Mouse (Mus musculus): ENCODE data around the gene Fcer1g. TPM values are rescaled to one million over a fixed set of nuclear protein-coding genes. Genes with fewer than 3 reads are reported as not detected.

Fcer1g gene
- polyA plus RNA-seq, 1 experiment from 2014 or later: 19.9 TPM

DNA sequence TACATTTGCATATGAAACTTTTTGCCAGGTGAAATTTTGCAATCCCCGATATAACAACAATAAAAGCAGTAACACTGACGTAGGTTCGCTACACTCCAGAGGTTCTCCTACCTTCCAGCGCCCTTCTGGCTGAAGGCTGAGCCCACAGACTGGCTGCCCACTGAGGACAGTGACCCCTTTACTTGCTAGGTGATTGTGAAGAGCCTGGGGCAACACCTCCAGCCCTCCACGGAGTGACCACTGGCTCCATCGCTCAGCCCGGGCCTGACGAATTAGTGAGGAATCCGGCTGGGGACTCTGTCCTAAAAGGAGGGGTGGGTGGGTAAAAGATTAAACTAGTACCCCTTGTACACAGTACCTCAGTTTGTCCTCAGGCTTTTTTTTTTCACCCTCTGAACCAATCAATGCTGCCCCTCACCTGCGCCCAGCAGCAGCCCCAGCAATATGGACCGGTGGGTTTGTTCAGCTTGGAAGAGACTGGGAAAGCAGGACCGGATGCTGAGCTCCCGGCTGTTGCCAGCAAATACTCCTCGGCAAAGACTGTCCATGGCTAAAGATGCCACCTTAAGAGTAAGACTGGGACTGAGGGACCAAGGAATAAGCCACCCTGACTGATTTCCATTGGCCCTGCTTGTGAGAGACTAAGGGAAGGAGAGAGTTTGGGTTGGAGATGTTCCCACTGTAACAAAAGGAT, 45.0 kb upstream of the Fcer1g start:
- Histone ChIP-seq H3K4me2 (ENCODE audit: low read depth, low read length) (no peak overlapping the region), H3K9me3 (replicated peaks; ENCODE audit: control insufficient read depth, low read length) (no peaks in the 10 kb centered on the region), H3K9ac (replicated peaks; ENCODE audit: low read length) (peak overlapping the region; percentile 9; the same call in 1 of the 2 replicates), H3K36me3 (replicated peaks; ENCODE audit: control insufficient read depth, insufficient read depth, low read depth, low read length) (peaks cover 6% of the 10 kb centered on the region), H3K4me1 (ENCODE audit: control insufficient read depth, insufficient read depth, low read length) (peaks cover 6% of the 10 kb centered on the region; the same call in 1 of the 2 replicates), H3K27me3 (ENCODE audit: control insufficient read depth, insufficient read depth, low read length) (no peaks in the 10 kb centered on the region), H3K4me3 (ENCODE audit: low read depth, low read length) (no peak overlapping the region), H3K27ac (replicated peaks; ENCODE audit: low read depth, low read length) (no peak overlapping the region)
- DNase-seq (ENCODE audit: low spot score): no peak
- WGBS: 84% methylated on average over 14 of the region's 14 CpGs
- no peak for ATAC-seq (replicated peaks; ENCODE audit: insufficient number of reproducible peaks, low FRiP score, low TSS enrichment, low read depth)

DNA sequence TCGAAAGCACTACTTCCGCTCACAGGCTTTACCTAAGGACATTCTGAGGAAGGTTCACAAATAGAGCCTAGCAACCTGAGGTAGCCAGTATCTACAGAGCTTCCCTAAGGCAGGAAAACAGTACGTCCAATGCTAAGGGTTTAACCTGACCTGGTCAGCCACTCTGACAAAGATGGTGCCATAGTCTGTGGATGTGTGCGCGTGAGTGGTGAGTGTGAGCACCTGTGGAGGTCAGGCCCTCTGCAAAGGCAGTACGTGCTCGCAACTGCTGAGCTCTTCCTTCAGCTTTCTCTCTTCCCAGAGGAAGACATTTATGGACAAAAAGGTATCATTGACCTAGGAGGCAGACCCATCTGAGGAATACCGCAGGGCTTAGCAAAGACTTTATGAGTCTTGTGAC, 44.3 kb upstream of the Fcer1g start:
- no peak overlapping the region for H3K4me2 ChIP-seq (ENCODE audit: low read depth, low read length)
- H3K4me3 ChIP-seq (ENCODE audit: low read depth, low read length): no peak overlapping the region
- ATAC-seq (replicated peaks; ENCODE audit: insufficient number of reproducible peaks, low FRiP score, low TSS enrichment, low read depth) (no peak), DNase-seq (ENCODE audit: low spot score) (no peak)
- no peak overlapping the region for H3K27ac ChIP-seq (replicated peaks; ENCODE audit: low read depth, low read length)
- no peaks in the 10 kb centered on the region for H3K27me3 ChIP-seq (ENCODE audit: control insufficient read depth, insufficient read depth, low read length)
- H3K4me1 ChIP-seq (ENCODE audit: control insufficient read depth, insufficient read depth, low read length): peaks cover 6% of the 10 kb centered on the region; the same call in 1 of the 2 replicates
- 94% methylated on average over 8 of the region's 8 CpGs for WGBS
- H3K9me3 ChIP-seq (replicated peaks; ENCODE audit: control insufficient read depth, low read length): no peaks in the 10 kb centered on the region
- peaks cover 6% of the 10 kb centered on the region for H3K36me3 ChIP-seq (replicated peaks; ENCODE audit: control insufficient read depth, insufficient read depth, low read depth, low read length)
- no peak overlapping the region for H3K9ac ChIP-seq (replicated peaks; ENCODE audit: low read length)

DNA sequence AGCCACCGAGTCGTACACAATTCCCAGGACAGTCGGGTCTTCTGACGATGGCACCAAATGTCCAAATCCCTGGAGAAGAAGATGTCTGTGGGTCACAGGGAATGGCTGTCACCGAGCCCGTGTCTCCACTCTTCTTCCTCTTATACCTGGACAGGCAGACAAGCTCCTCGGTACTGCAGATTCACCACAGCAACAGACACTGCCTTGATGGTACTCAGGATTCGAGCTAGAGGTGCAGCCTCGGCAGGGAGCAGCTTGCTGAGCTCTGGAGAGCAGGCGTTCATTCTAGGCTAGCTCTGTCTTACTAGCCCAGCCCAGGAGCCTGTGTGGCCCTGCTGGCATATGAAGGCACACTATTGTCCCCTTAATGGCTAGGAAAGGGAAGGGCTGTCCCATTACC, 43.6 kb upstream of the Fcer1g start:
- no peaks in the 10 kb centered on the region for H3K27me3 ChIP-seq (ENCODE audit: control insufficient read depth, insufficient read depth, low read length)
- H3K27ac ChIP-seq (replicated peaks; ENCODE audit: low read depth, low read length): no peak overlapping the region
- peaks cover 8% of the 10 kb centered on the region for H3K36me3 ChIP-seq (replicated peaks; ENCODE audit: control insufficient read depth, insufficient read depth, low read depth, low read length)
- no peak overlapping the region for H3K9ac ChIP-seq (replicated peaks; ENCODE audit: low read length)
- H3K4me2 ChIP-seq (ENCODE audit: low read depth, low read length): no peak overlapping the region
- WGBS: 84% methylated on average over 10 of the region's 10 CpGs
- H3K4me1 ChIP-seq (ENCODE audit: control insufficient read depth, insufficient read depth, low read length): peaks cover 6% of the 10 kb centered on the region; the same call in 1 of the 2 replicates
- no peaks in the 10 kb centered on the region for H3K9me3 ChIP-seq (replicated peaks; ENCODE audit: control insufficient read depth, low read length)
- DNase-seq (ENCODE audit: low spot score) (no peak), ATAC-seq (replicated peaks; ENCODE audit: insufficient number of reproducible peaks, low FRiP score, low TSS enrichment, low read depth) (no peak)
- H3K4me3 ChIP-seq (ENCODE audit: low read depth, low read length): no peak overlapping the region

DNA sequence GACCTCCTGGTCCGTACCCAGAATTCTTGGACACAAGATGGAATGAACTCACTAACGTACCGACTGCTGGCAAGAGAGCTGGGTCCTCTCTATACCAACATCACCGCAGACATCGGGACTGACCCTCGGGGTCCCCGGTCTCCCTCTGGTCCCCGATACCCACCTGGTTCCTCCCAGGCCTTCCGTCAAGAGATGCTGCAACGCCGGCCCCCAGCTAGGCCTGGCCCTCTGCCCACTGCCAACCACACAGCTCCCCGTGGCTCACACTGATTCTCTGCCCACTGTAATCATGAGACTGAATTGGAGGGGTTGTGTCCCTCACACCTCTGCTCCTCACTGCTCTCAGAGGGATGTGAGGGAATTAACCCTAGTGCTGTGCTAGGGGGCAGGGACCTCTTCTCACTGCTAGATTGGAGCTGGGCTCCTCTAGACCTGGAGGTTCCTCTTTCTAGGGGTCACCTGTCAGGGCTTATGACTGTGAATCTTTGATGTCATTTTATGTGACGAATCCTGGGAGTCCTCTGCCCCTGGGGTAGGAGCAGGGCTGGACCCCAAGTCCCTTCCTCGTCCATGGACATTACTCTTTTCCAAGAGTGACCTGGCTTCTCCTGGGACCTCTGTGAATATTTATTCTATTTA, 42.1 kb upstream of the Fcer1g start:
- H3K4me3 ChIP-seq (ENCODE audit: low read depth, low read length): no peak overlapping the region
- no peaks in the 10 kb centered on the region for H3K9me3 ChIP-seq (replicated peaks; ENCODE audit: control insufficient read depth, low read length)
- no peak overlapping the region for H3K9ac ChIP-seq (replicated peaks; ENCODE audit: low read length)
- ATAC-seq (replicated peaks; ENCODE audit: insufficient number of reproducible peaks, low FRiP score, low TSS enrichment, low read depth) (no peak), DNase-seq (ENCODE audit: low spot score) (no peak)
- H3K27me3 ChIP-seq (ENCODE audit: control insufficient read depth, insufficient read depth, low read length): no peaks in the 10 kb centered on the region
- 93% methylated on average over 14 of the region's 14 CpGs for WGBS
- H3K36me3 ChIP-seq (replicated peaks; ENCODE audit: control insufficient read depth, insufficient read depth, low read depth, low read length): peaks cover 10% of the 10 kb centered on the region
- H3K27ac ChIP-seq (replicated peaks; ENCODE audit: low read depth, low read length): no peak overlapping the region
- H3K4me1 ChIP-seq (ENCODE audit: control insufficient read depth, insufficient read depth, low read length): peaks cover 7% of the 10 kb centered on the region
- H3K4me2 ChIP-seq (ENCODE audit: low read depth, low read length): no peak overlapping the region

DNA sequence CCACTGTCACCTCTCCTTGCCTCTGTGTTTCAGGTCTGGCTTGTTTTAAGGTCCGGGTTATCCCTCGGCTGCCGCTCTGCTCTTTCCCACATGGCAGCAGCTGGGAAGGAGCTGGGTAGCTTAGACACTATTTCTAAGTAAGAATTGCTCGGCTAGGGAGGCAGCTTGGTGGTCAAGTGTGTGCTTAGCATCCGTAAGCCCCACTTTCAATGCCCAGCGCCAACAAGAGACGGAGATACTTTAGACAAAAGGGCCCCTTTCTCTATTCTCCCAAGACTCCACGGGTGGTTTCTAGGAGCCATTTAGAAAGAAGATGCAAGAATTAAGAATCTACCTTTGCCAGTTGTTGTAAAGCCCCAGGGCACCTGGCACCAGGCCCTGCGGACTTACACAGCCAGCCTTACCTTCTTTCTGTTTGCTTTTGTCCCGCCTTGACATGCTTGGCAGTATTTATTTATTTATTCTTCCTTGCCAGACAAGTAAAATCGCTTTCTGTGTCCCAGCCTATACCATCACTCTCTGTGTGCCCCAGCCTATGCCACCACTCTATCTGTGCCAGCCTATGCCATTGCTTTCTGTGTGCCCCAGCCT, 41.1 kb upstream of the Fcer1g start:
- ATAC-seq (replicated peaks; ENCODE audit: insufficient number of reproducible peaks, low FRiP score, low TSS enrichment, low read depth) (no peak), DNase-seq (ENCODE audit: low spot score) (no peak)
- H3K4me2 ChIP-seq (ENCODE audit: low read depth, low read length): no peak overlapping the region
- H3K9me3 ChIP-seq (replicated peaks; ENCODE audit: control insufficient read depth, low read length): no peaks in the 10 kb centered on the region
- H3K9ac ChIP-seq (replicated peaks; ENCODE audit: low read length): no peak overlapping the region
- H3K4me3 ChIP-seq (ENCODE audit: low read depth, low read length): no peak overlapping the region
- H3K27me3 ChIP-seq (ENCODE audit: control insufficient read depth, insufficient read depth, low read length): no peaks in the 10 kb centered on the region
- no peak overlapping the region for H3K27ac ChIP-seq (replicated peaks; ENCODE audit: low read depth, low read length)
- peaks cover 10% of the 10 kb centered on the region for H3K36me3 ChIP-seq (replicated peaks; ENCODE audit: control insufficient read depth, insufficient read depth, low read depth, low read length)
- peaks cover 9% of the 10 kb centered on the region for H3K4me1 ChIP-seq (ENCODE audit: control insufficient read depth, insufficient read depth, low read length)
- 86% methylated on average over 11 of the region's 11 CpGs for WGBS

DNA sequence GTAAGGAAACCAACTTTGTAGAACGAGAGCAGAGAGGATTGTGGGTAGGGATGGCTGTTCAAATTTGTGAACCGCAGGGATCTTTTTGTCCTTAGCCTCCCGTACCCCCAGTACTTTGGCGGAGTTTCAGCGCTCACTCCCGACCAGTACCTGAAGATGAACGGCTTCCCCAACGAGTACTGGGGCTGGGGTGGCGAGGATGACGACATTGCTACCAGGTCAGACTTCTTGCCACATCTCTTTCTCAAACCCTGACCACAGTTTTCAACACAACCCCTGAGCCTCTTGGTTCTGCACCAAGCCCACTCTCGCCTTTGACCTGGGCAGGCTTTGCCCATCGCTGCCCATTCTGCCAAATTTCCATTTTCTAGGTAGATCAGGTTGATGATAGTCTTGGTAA, 40.0 kb upstream of the Fcer1g start:
- WGBS: 96% methylated on average over 12 of the region's 12 CpGs

DNA sequence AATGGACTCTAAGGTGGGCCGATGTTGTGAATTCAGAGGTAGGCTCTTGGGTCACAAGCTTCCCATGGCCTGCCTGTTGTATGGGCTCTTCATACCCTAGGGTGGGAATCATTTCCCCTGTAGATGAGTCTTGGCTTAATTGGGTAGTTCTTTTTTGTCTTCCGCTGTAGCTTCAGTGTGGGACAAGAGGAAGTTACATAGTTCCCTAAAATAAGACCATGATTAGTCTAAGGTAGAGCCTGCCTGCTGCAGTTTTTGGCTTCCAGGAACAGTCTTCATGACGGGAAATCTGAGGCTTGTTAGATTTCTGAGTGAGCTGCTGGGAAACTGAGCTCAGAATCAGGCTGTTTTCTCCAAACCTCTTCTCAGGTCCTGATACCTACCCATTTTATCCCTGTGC, 37.9 kb upstream of the Fcer1g start:
- no peak overlapping the region for H3K27ac ChIP-seq (replicated peaks; ENCODE audit: low read depth, low read length)
- no peaks in the 10 kb centered on the region for H3K9me3 ChIP-seq (replicated peaks; ENCODE audit: control insufficient read depth, low read length)
- no peak for DNase-seq (ENCODE audit: low spot score)
- no peak for ATAC-seq (replicated peaks; ENCODE audit: insufficient number of reproducible peaks, low FRiP score, low TSS enrichment, low read depth)
- H3K4me1 ChIP-seq (ENCODE audit: control insufficient read depth, insufficient read depth, low read length): peaks cover 3% of the 10 kb centered on the region
- H3K4me2 ChIP-seq (ENCODE audit: low read depth, low read length): no peak overlapping the region; the same call in 1 of the 2 replicates
- H3K36me3 ChIP-seq (replicated peaks; ENCODE audit: control insufficient read depth, insufficient read depth, low read depth, low read length): peaks cover 10% of the 10 kb centered on the region
- H3K9ac ChIP-seq (replicated peaks; ENCODE audit: low read length): no peak overlapping the region
- WGBS: 94% methylated on average over 3 of the region's 3 CpGs
- no peak overlapping the region for H3K4me3 ChIP-seq (ENCODE audit: low read depth, low read length)
- no peaks in the 10 kb centered on the region for H3K27me3 ChIP-seq (ENCODE audit: control insufficient read depth, insufficient read depth, low read length)

More for the DNA sequence above, 40.0 kb upstream of the Fcer1g start:
- no peak for ATAC-seq (replicated peaks; ENCODE audit: insufficient number of reproducible peaks, low FRiP score, low TSS enrichment, low read depth)
- Histone ChIP-seq H3K27me3 (ENCODE audit: control insufficient read depth, insufficient read depth, low read length) (no peaks in the 10 kb centered on the region), H3K4me3 (ENCODE audit: low read depth, low read length) (no peak overlapping the region), H3K4me2 (ENCODE audit: low read depth, low read length) (no peak overlapping the region), H3K36me3 (replicated peaks; ENCODE audit: control insufficient read depth, insufficient read depth, low read depth, low read length) (peaks cover 10% of the 10 kb centered on the region), H3K4me1 (ENCODE audit: control insufficient read depth, insufficient read depth, low read length) (peaks cover 3% of the 10 kb centered on the region), H3K9me3 (replicated peaks; ENCODE audit: control insufficient read depth, low read length) (no peaks in the 10 kb centered on the region), H3K27ac (replicated peaks; ENCODE audit: low read depth, low read length) (no peak overlapping the region), H3K9ac (replicated peaks; ENCODE audit: low read length) (no peak overlapping the region)
- no peak for DNase-seq (ENCODE audit: low spot score)

DNA sequence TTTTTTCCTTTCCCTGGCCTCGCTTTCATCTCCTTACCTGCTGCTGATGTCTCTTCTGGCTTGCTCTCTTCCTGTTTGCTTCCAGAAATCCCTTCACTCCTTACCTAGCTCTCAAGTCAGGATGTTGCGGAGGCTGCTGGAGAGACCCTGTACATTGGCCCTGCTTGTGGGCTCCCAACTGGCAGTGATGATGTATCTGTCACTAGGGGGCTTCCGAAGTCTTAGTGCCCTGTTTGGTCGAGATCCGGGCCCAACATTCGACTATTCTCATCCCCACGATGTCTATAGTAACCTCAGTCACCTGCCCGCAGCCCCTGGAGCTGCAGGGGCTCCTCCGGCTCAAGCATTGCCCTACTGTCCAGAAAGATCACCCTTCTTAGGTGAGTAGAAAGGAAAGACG, 37.5 kb upstream of the Fcer1g start:
- ATAC-seq (replicated peaks; ENCODE audit: insufficient number of reproducible peaks, low FRiP score, low TSS enrichment, low read depth): no peak
- H3K4me3 ChIP-seq (ENCODE audit: low read depth, low read length): no peak overlapping the region
- H3K9ac ChIP-seq (replicated peaks; ENCODE audit: low read length): no peak overlapping the region
- H3K36me3 ChIP-seq (replicated peaks; ENCODE audit: control insufficient read depth, insufficient read depth, low read depth, low read length): peaks cover 10% of the 10 kb centered on the region
- H3K27me3 ChIP-seq (ENCODE audit: control insufficient read depth, insufficient read depth, low read length): no peaks in the 10 kb centered on the region
- no peak overlapping the region; the same call in 1 of the 2 replicates for H3K4me2 ChIP-seq (ENCODE audit: low read depth, low read length)
- no peaks in the 10 kb centered on the region for H3K9me3 ChIP-seq (replicated peaks; ENCODE audit: control insufficient read depth, low read length)
- no peak for DNase-seq (ENCODE audit: low spot score)
- H3K27ac ChIP-seq (replicated peaks; ENCODE audit: low read depth, low read length): no peak overlapping the region
- peaks cover 3% of the 10 kb centered on the region for H3K4me1 ChIP-seq (ENCODE audit: control insufficient read depth, insufficient read depth, low read length)
- WGBS: 63% methylated on average over 10 of the region's 10 CpGs
